Mouse (Mus musculus): Measurements from ENCODE around the gene Ankrd65.

GRCm38 (mm10) chr4:155791240-155791933 is 1.1 kb downstream of the Ankrd65 start:
- TF ChIP-seq CTCF (IDR thresholded peaks at IDR 0.05; ENCODE audit: low read depth, low read length) (no peak), POLR2A (IDR thresholded peaks at IDR 0.05; ENCODE audit: borderline replicate concordance, low read depth, low read length) (no peak)

All from bone marrow macrophage, adult 2 months (primary cell).